Mouse (Mus musculus) left cerebral cortex, postnatal 4 days (tissue): ENCODE measurements around the gene Gm49601. TPM values are rescaled to one million over a fixed set of nuclear protein-coding genes. Genes with fewer than 3 reads are reported as not detected.

Experiments
- DNase-seq: peaks from one replicate; pipeline ENCODE4 v3.0.0-alpha.2; 2022
- intact Hi-C: fragments of 180-260 bp; cut with DNase I; formaldehyde crosslinking; loops from one replicate; pipeline ENCODE4 v1.15.1; 2025
- total RNA-seq, 2 experiments: library from RNA; stranded (reverse); gene quantifications; 2 replicates each; pipeline ENCODE4 v1.2.3; 2021

The Gm49601 gene
- total RNA-seq, 2 experiments from 2014 or later = 107 to 111 TPM

- intact Hi-C loops = no loop called here
- DNase-seq = no peak
These were observed 4.1 kb upstream of the Gm49601 start for GRCm38 (mm10) chr16:18630291-18630690.

- intact Hi-C loops = loop anchor here (5.0 kb wide), 1 partner anchor 168 kb away; no protein-coding TSS in a partner anchor
These were observed 3.4 kb upstream of the Gm49601 start, which contains the start of gene Sept5 for GRCm38 (mm10) chr16:18629390-18630231. Gene Sept5 (minus strand): TSS chr16:18629954.

GRCm38 (mm10) chr16:18628948-18629340, 2.7 kb upstream of the Gm49601 start:
- no peak for DNase-seq
- intact Hi-C loops = loop anchor here (5.0 kb wide), 1 partner anchor 168 kb away; no protein-coding TSS in a partner anchor

More at GRCm38 (mm10) chr16:18629390-18630231, 3.4 kb upstream of the Gm49601 start, which contains the start of gene Sept5:
- DNase-seq = peak; percentile 73

- DNase-seq = no peak
- intact Hi-C loops = loop anchor here (5.0 kb wide), 1 partner anchor 169 kb away; no protein-coding TSS in a partner anchor
These were observed 2.1 kb upstream of the Gm49601 start for GRCm38 (mm10) chr16:18628206-18628947.

GRCm38 (mm10) chr16:18627163-18627562, 936 bp upstream of the Gm49601 start:
- intact Hi-C loops = loop anchor here (5.0 kb wide), 1 partner anchor 170 kb away; no protein-coding TSS in a partner anchor
- no peak for DNase-seq

GRCm38 (mm10) chr16:18625791-18626311, 376 bp downstream of the Gm49601 start:
- intact Hi-C loops = loop anchor here (5.0 kb wide), 1 partner anchor 171 kb away; no protein-coding TSS in a partner anchor
- no peak for DNase-seq

GRCm38 (mm10) chr16:18625097-18625496, 1.1 kb downstream of the Gm49601 start:
- DNase-seq = no peak
- intact Hi-C loops = loop anchor here (5.0 kb wide), 1 partner anchor 172 kb away; no protein-coding TSS in a partner anchor

- intact Hi-C loops = loop anchor here (5.0 kb wide), 1 partner anchor 173 kb away; no protein-coding TSS in a partner anchor
- no peak for DNase-seq
These were observed 1.6 kb downstream of the Gm49601 start for GRCm38 (mm10) chr16:18624641-18625040.

GRCm38 (mm10) chr16:18623751-18624540, 2.3 kb downstream of the Gm49601 start:
- intact Hi-C loops = no loop called here
- DNase-seq = peak; percentile 73

GRCm38 (mm10) chr16:18622916-18623750, 3.1 kb downstream of the Gm49601 start:
- no peak for DNase-seq

GRCm38 (mm10) chr16:18622019-18622418, 4.2 kb downstream of the Gm49601 start, which contains the start of gene Gp1bb:
Gene Gp1bb (minus strand): TSS chr16:18622403.
- DNase-seq = no peak
- intact Hi-C loops = no loop called here

More at GRCm38 (mm10) chr16:18622916-18623750, 3.1 kb downstream of the Gm49601 start:
- intact Hi-C loops = no loop called here

- DNase-seq = no peak
- intact Hi-C loops = no loop called here
These were observed 4.7 kb downstream of the Gm49601 start for GRCm38 (mm10) chr16:18621362-18622001.

- intact Hi-C loops = no loop called here
- DNase-seq = peak; percentile 58
These were observed 5.4 kb downstream of the Gm49601 start for GRCm38 (mm10) chr16:18620601-18621361.

- intact Hi-C loops = no loop called here
- DNase-seq = no peak
These were observed 6.0 kb downstream of the Gm49601 start for GRCm38 (mm10) chr16:18620201-18620600.

GRCm38 (mm10) chr16:18619110-18619509, 7.1 kb downstream of the Gm49601 start:
- intact Hi-C loops = loop anchor here (5.0 kb wide), 1 partner anchor 272 kb away; the partner anchor contains the start of genes Arvcf and Tango2
- DNase-seq = no peak

GRCm38 (mm10) chr16:18618297-18618696, 7.9 kb downstream of the Gm49601 start:
- intact Hi-C loops = loop anchor here (5.0 kb wide), 1 partner anchor 271 kb away; the partner anchor contains the start of genes Arvcf and Tango2
- no peak for DNase-seq

GRCm38 (mm10) chr16:18617370-18618065, 8.7 kb downstream of the Gm49601 start:
- intact Hi-C loops = loop anchor here (1.0 to 5.0 kb wide), 2 partner anchors 175 to 270 kb away; partner anchors contain the start of genes Arvcf and Tango2

More at GRCm38 (mm10) chr16:18617370-18618065, 8.7 kb downstream of the Gm49601 start:
- DNase-seq = peak; percentile 89
